Mouse (Mus musculus) hindbrain, postnatal 0 days (tissue): Measurements from ENCODE around the gene Sgms1. TPM values are rescaled to one million over a fixed set of nuclear protein-coding genes. Genes with fewer than 3 reads are reported as not detected.

ENCODE experiments used
- ATAC-seq: fragments of 200-750 bp; cut with Nextera tagmentation; 2 replicates; pipeline ENCODE4 v1.8.0; 2017; ENCODE audit warnings: mild to moderate bottlenecking, moderate TSS enrichment, moderate library complexity
- DNase-seq: peaks from one replicate; pipeline ENCODE4 v3.0.0-alpha.2; 2015; ENCODE audit warnings: low spot score
- H3K27ac ChIP-seq: fragments of 300-500 bp; sonication (generic); 2 replicates; pipeline ENCODE4 v1.5.1; 2014; ENCODE audit warnings: mild to moderate bottlenecking
- H3K27me3 ChIP-seq: fragments of 300-500 bp; sonication (generic); 2 replicates; pipeline ENCODE4 v1.6.1; 2014; ENCODE audit warnings: low read length, mixed read lengths; ENCODE audit not compliant: insufficient read depth
- H3K36me3 ChIP-seq: fragments of 300-500 bp; sonication (generic); 2 replicates; pipeline ENCODE4 v1.6.1; 2014; ENCODE audit warnings: low read length, mixed read lengths; ENCODE audit not compliant: insufficient read depth
- H3K4me1 ChIP-seq: fragments of 300-500 bp; sonication (generic); 2 replicates; pipeline ENCODE4 v1.6.1; 2014; ENCODE audit warnings: antibody characterized with exemption, low read length, mixed read lengths; ENCODE audit not compliant: insufficient read depth
- H3K4me2 ChIP-seq: fragments of 300-500 bp; sonication (generic); 2 replicates; pipeline ENCODE4 v1.6.1; 2014; ENCODE audit warnings: low read depth, mild to moderate bottlenecking, low read length, moderate library complexity, mixed read lengths
- H3K4me3 ChIP-seq: fragments of 300-500 bp; sonication (generic); 2 replicates; pipeline ENCODE4 v1.5.1; 2014; ENCODE audit warnings: low read length
- H3K9ac ChIP-seq: fragments of 300-500 bp; sonication (generic); replicated peaks from 2 replicates; pipeline ENCODE4 v1.6.1; 2014; ENCODE audit warnings: mild to moderate bottlenecking, low read length, moderate library complexity, mixed read lengths
- H3K9me3 ChIP-seq: fragments of 300-500 bp; sonication (generic); 2 replicates; pipeline ENCODE4 v1.6.1; 2016; ENCODE audit warnings: low read length, mixed read lengths
- CTCF ChIP-seq: IDR thresholded peaks from 2 replicates; pipeline ENCODE4 v1.5.1; 2016; ENCODE audit warnings: antibody characterized with exemption, control low read depth, low read depth
- WGBS: fragments of 180-500 bp; shearing (Covaris S2); extraction: QIAGEN DNeasy Blood & Tissue Kit; methylation state at CpG from one replicate; pipeline ENCODE4 v1.1.7; 2014; 5-methylcytosine and 5-hydroxymethylcytosine counted together
- polyA plus RNA-seq: library from polyadenylated mRNA; unstranded; fragments of >200 nt; fragmentation: Nextera tagmentation; extraction: Ambion mirVana; gene quantifications from 2 replicates; pipeline ENCODE4 v1.2.1, GENCODE M21; 2015
- total RNA-seq: library from RNA; depleted of rRNA; stranded (reverse); fragments of >200 nt; gene quantifications from 2 replicates; pipeline ENCODE4 v1.2.3, GENCODE M21; 2014

Gene Sgms1
- total and polyA plus RNA-seq, 2 experiments from 2014 or later = 23.2 to 32.5 TPM

DNA sequence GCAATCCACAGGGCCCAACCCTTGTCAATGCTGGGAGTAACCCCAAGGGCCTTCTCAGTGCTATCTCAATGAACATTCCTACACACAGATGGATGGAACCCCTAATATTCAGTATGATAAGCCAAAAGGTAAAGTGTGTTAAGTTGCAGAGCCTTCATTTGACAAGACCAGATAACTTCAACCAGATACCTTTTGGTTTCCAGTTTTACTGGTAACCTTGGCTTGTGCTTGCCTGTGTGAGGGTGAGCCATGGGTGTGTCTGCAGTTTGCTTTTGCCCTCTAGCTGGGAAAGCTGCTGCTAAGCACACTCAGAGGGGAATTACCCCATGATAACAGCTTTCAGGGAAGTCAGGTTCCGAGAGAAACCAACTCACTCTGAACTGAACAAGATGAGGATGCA, 125.8 kb downstream of the Sgms1 start:
- Histone ChIP-seq H3K27ac (no peak overlapping the region), H3K4me1 (no peaks in the 10 kb centered on the region), H3K9ac (no peak overlapping the region), H3K4me3 (no peak overlapping the region), H3K27me3 (no peaks in the 10 kb centered on the region), H3K36me3 (no peaks in the 10 kb centered on the region), H3K9me3 (no peaks in the 10 kb centered on the region), H3K4me2 (no peak overlapping the region)
- ATAC-seq (no peak), DNase-seq (no peak)
- 90% methylated on average over 1 of the region's 1 CpGs for WGBS
- no peak for TF ChIP-seq CTCF

DNA sequence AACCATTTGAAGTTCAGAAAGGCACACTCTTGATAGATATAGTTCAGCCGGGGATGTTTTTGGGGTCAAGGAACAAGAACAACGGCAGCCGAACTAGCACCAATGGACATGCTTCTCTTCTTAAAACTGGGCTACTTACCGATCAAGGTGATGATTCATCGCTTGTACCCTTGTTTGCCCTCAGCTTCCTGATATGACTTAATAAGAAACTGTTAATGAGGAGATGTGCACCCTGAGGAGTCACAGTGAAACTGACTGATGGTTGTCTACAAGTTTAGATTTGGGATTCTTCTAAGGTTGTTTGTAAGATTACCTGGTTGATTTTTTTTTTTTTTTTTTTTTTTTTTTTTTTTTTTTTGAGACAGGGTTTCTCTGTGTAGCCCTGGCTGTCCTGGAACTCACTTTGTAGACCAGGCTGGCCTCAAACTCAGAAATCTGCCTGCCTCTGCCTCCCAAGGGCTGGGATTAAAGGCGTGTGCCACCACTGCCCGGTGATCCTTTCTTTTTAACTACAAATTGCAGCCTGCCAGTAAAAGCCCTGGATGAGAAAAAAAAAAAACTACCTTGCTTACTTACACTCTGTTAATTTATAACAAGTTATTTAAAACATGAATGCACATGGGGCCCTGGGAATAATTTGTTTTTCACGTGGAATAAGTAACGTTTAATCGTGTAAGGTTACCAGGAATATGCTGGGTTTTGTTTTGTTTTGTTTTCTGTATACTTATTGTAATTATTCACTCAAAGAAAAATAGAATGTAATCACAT, 126.5 kb downstream of the Sgms1 start:
- no peak for DNase-seq
- Histone ChIP-seq H3K9me3 (no peaks in the 10 kb centered on the region), H3K4me3 (no peak overlapping the region), H3K4me1 (no peaks in the 10 kb centered on the region; the same call in 1 of the 2 replicates), H3K9ac (no peak overlapping the region), H3K4me2 (no peak overlapping the region), H3K27me3 (no peaks in the 10 kb centered on the region), H3K27ac (no peak overlapping the region), H3K36me3 (no peaks in the 10 kb centered on the region)
- ATAC-seq = no peak
- no peak for TF ChIP-seq CTCF
- WGBS = 91% methylated on average over 10 of the region's 10 CpGs

DNA sequence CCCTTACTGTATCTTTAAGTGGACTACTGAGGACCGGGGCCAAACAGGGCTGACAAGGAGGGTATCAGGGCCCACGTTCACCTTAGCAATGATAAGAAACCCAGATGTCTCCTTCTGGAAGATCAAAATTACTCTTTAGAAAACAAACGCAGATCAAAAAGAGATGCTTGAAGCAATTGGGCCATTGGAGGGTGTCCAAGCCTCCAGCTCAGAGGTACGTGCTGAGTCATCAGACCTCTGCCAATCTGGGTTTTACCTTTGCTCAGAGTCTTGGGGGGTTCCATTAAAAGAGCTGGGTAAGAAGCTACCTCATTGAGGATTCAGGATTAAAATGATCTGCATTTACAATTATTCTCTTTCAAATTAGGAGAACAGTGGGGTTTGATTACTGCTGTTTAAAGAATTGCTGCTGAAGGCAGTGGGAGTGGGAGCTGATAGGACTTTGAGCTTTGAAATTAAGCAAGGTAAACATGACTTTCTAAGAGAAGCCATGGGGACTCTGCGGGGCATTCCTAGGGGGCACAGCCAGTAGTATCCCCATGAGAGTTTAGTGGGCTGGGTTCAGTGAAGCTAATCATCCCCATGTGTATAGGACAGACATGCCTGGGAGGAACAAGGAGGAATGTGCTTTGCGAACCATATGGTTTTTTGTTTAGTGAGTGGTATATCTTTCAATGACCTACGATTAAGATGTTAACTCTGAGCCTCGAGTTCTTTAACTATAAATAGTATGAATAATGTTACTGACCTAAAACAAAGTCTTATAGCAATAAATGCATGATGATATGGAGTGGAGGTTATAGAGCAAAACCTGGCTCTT, 128.4 kb downstream of the Sgms1 start:
- Histone ChIP-seq H3K4me3 (no peak overlapping the region), H3K9ac (no peak overlapping the region), H3K36me3 (no peaks in the 10 kb centered on the region), H3K4me1 (no peaks in the 10 kb centered on the region; the same call in 1 of the 2 replicates), H3K27ac (no peak overlapping the region), H3K9me3 (no peaks in the 10 kb centered on the region), H3K4me2 (no peak overlapping the region), H3K27me3 (no peaks in the 10 kb centered on the region)
- no peak for TF ChIP-seq CTCF
- 62% methylated on average over 8 of the region's 8 CpGs for WGBS
- DNase-seq = no peak
- ATAC-seq = no peak

DNA sequence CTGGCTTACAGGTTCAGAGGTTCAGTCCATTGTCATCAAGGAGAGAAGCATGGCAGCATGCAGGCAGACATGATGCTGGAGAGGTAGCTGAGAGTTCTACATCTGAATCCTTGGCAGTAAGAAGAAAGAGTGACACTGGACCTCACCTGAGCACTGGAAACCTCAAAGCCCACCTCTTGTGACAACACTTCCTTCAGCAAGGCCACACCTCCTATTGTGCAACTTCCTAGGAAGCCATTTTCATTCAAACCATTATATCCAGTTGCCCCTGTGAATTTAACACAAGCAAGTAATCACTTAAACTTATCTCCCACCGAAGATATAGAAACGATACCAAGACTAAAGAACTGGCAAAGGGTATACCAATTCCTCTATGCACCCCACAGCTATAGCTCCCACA, 129.7 kb downstream of the Sgms1 start:
- Histone ChIP-seq H3K4me1 (peaks cover 4% of the 10 kb centered on the region), H3K27ac (no peak overlapping the region), H3K9ac (no peak overlapping the region), H3K9me3 (no peaks in the 10 kb centered on the region), H3K27me3 (no peaks in the 10 kb centered on the region), H3K36me3 (no peaks in the 10 kb centered on the region), H3K4me3 (no peak overlapping the region), H3K4me2 (no peak overlapping the region)
- TF ChIP-seq CTCF = no peak
- WGBS = 94% methylated on average over 2 of the region's 2 CpGs
- ATAC-seq = no peak
- no peak for DNase-seq

DNA sequence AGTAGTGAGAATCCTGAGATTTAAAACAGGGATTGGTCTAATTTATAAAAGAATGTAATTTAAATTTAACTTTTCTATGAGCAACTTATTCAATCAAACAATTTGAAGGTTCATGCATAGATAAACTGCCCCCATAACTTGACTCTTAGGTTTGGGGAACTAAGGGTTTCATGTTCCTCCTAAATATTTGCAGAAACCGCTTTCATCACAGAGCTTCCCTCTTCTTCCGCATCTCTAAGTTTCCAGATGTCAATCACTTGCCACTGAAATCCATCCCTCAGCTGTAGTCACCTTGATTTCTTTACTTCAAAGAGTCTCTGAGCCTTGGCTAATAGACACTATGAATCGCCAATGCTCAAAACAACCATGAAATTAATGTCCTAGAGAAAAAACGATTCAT, 130.5 kb downstream of the Sgms1 start:
- 77% methylated on average over 4 of the region's 4 CpGs for WGBS
- no peaks in the 10 kb centered on the region for H3K36me3 ChIP-seq
- TF ChIP-seq CTCF = no peak
- no peak overlapping the region for H3K9ac ChIP-seq
- H3K4me2 ChIP-seq = no peak overlapping the region
- H3K4me1 ChIP-seq = peaks cover 6% of the 10 kb centered on the region
- no peak for ATAC-seq
- no peak for DNase-seq
- H3K4me3 ChIP-seq = no peak overlapping the region
- no peaks in the 10 kb centered on the region for H3K9me3 ChIP-seq
- H3K27ac ChIP-seq = no peak overlapping the region
- no peaks in the 10 kb centered on the region for H3K27me3 ChIP-seq

DNA sequence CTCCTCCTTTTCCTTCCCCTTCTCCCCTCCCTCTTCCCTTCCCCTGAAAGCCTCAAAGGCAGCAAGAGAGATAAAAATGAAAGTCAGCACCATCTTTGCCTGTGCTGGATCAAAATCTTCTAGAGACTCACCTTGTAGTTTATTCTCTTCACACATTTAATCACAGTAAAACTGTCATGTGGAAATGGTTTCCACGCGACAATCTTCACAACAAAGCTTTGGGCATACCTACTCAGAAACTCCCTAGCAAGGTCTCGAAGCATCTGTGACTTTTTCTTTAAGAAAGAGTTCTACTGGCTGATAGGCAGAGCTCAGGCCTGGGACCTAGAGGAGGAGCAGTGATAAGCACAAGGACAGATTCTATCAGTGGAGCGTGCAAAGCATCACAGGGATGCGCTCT, 131.4 kb downstream of the Sgms1 start:
- TF ChIP-seq CTCF = no peak
- Histone ChIP-seq H3K27me3 (no peaks in the 10 kb centered on the region), H3K4me3 (no peak overlapping the region), H3K4me2 (no peak overlapping the region), H3K36me3 (no peaks in the 10 kb centered on the region), H3K4me1 (peaks cover 6% of the 10 kb centered on the region), H3K9ac (no peak overlapping the region), H3K27ac (no peak overlapping the region), H3K9me3 (no peaks in the 10 kb centered on the region)
- WGBS = 73% methylated on average over 5 of the region's 5 CpGs
- ATAC-seq (no peak), DNase-seq (no peak)

DNA sequence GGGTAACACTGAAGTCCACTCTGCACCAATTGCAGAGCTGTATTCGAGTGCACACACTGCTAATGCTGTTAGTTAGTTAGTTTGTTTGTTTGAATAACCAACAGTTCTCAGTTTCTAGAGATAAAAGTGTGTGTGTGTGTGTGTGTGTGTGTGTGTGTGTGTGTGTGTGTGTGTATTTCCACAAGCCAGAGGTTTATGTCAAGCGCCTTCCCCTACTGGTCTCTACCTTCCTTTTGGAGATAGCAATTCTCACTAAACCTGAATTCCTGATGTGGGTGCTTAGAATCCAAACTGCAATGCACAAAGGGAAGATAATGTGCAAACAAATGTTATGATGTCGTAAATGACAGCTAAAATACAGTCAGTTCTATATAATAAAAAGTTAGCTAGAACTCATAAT, 131.9 kb downstream of the Sgms1 start:
- TF ChIP-seq CTCF = no peak
- Histone ChIP-seq H3K27me3 (no peaks in the 10 kb centered on the region), H3K36me3 (no peaks in the 10 kb centered on the region), H3K4me1 (peaks cover 6% of the 10 kb centered on the region), H3K9ac (no peak overlapping the region), H3K27ac (no peak overlapping the region), H3K4me3 (no peak overlapping the region), H3K4me2 (no peak overlapping the region), H3K9me3 (no peaks in the 10 kb centered on the region)
- no peak for DNase-seq
- 92% methylated on average over 3 of the region's 3 CpGs for WGBS
- no peak for ATAC-seq
